Mouse (Mus musculus): Measurements from ENCODE around the gene Ugt1a5.

- TF ChIP-seq CTCF (IDR thresholded peaks at IDR 0.05; ENCODE audit: insufficient read depth, low read depth, low read length) (no peak), POLR2A (IDR thresholded peaks at IDR 0.05; ENCODE audit: insufficient read depth, low read depth, low read length) (no peak)
Measured at GRCm38 (mm10) chr1:88264237-88264868, 98.5 kb downstream of the Ugt1a5 start.

All from olfactory bulb, adult 2 months (tissue).